Mouse (Mus musculus): Measurements from ENCODE around the gene Efcab12. TPM values are rescaled to one million over a fixed set of nuclear protein-coding genes. Genes with fewer than 3 reads are reported as not detected.
A peak's percentile ranks its signal among the peaks of the same experiment; 100 is the strongest.

The Efcab12 gene
- total and polyA plus RNA-seq, 3 experiments = 0.11 TPM; not detected in 2

DNA sequence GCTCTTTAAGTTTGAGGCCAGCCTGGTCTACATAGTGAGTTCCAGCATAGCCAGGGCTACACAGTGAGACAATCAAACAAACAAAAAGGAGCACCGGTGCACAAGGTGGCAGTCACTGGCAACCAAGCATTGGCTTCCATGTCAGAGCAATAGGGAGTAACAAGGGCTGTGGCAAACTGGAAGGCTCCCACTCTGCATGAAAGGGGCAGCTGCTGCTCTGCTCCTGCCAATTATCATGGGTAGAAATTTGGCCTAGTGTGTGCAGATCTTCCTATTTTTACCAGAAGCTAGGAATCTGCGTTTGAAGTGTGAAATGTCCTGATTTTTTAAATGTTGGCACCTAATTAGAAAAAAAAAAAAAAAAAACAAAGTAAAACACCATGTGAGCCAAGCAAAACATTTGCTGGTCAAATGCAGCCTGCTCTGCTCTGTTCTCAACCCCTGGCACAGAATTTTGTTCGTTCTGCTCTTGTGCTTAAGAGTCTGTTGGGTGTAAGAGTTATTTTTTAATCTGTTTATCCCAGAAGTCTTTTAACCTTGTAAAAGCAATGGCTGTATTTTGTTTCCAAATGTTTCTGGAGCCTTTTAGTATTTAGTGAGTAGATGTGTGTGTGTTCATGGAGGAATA is 17.6 kb upstream of the Efcab12 start:
- no peak for DNase-seq (ENCODE audit: low read depth, low spot score)
- Histone ChIP-seq H3K4me3 (ENCODE audit: control insufficient read depth in 1 of 2, insufficient read depth in 1 of 2, low read depth in 2 of 2, low read length in 2 of 2) (no peak overlapping the region), H3K9ac (ENCODE audit: control insufficient read depth, low read depth, low read length, poor library complexity, severe bottlenecking) (no peak overlapping the region), H3K4me1 (ENCODE audit: control insufficient read depth in 1 of 2, insufficient read depth in 2 of 2, low read length in 2 of 2) (peaks cover 0 to 6% of the 10 kb centered on the region in 2 experiments; a peak in 1 of 4 replicates), H3K27me3 (ENCODE audit: control insufficient read depth in 1 of 2, insufficient read depth in 2 of 2, low read length in 2 of 2) (no peaks in the 10 kb centered on the region), H3K36me3 (ENCODE audit: control insufficient read depth in 1 of 2, insufficient read depth in 2 of 2, low read length in 2 of 2) (peaks cover 0 to 12% of the 10 kb centered on the region in 2 experiments; a peak in 2 of 4 replicates), H3K9me3 (replicated peaks; ENCODE audit: insufficient read depth, low read length) (no peaks in the 10 kb centered on the region), H3K79me2 (ENCODE audit: control insufficient read depth, insufficient read depth, low read length, poor library complexity) (peaks cover 12% of the 10 kb centered on the region), H3K27ac (ENCODE audit: control insufficient read depth, low read depth, low read length) (no peak overlapping the region)
- no peak for TF ChIP-seq BHLHE40 (IDR thresholded peaks at IDR 0.05; ENCODE audit: borderline replicate concordance, low read depth, low read length)

DNA sequence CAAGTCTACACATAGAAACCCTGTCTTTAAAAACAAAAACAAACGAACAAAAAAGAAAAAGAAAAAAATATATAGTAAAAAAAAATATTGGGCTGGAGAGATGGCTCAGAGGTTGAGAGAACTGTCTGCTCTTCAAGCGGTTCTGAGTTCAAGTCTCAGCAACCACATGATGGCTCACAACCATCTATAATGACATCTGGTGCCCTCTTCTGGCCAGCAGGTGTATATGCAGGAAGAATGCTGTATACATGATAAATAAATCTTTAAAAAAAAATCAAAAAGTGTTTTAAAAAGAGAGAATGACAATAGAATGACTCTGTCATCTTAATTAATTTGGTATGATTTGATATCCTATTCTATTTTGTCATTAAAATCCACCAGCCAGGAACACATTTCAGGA is 16.2 kb upstream of the Efcab12 start:
- Histone ChIP-seq H3K4me3 (ENCODE audit: control insufficient read depth in 1 of 2, insufficient read depth in 1 of 2, low read depth in 2 of 2, low read length in 2 of 2) (no peak overlapping the region), H3K4me1 (ENCODE audit: control insufficient read depth in 1 of 2, insufficient read depth in 2 of 2, low read length in 2 of 2) (peaks cover 0 to 6% of the 10 kb centered on the region in 2 experiments; a peak in 1 of 4 replicates), H3K36me3 (ENCODE audit: control insufficient read depth in 1 of 2, insufficient read depth in 2 of 2, low read length in 2 of 2) (peaks cover 0 to 12% of the 10 kb centered on the region in 2 experiments; a peak in 2 of 4 replicates), H3K9ac (ENCODE audit: control insufficient read depth, low read depth, low read length, poor library complexity, severe bottlenecking) (no peak overlapping the region), H3K27me3 (ENCODE audit: control insufficient read depth in 1 of 2, insufficient read depth in 2 of 2, low read length in 2 of 2) (no peaks in the 10 kb centered on the region), H3K27ac (ENCODE audit: control insufficient read depth, low read depth, low read length) (no peak overlapping the region), H3K79me2 (ENCODE audit: control insufficient read depth, insufficient read depth, low read length, poor library complexity) (peaks cover 12% of the 10 kb centered on the region), H3K9me3 (replicated peaks; ENCODE audit: insufficient read depth, low read length) (no peaks in the 10 kb centered on the region)
- peak; percentile 69 for DNase-seq (ENCODE audit: low read depth, low spot score)
- TF ChIP-seq SIN3A (IDR thresholded peaks at IDR 0.05; ENCODE audit: low read length) = no peak
- TF ChIP-seq TBP (IDR thresholded peaks at IDR 0.05; ENCODE audit: low read depth, low read length) = no peak
- TF ChIP-seq CHD1 (IDR thresholded peaks at IDR 0.05; ENCODE audit: low read depth, low read length) = no peak
- no peak for TF ChIP-seq GABPA (IDR thresholded peaks at IDR 0.05; ENCODE audit: low read depth, low read length)
- no peak for TF ChIP-seq UBTF (IDR thresholded peaks at IDR 0.05; ENCODE audit: borderline replicate concordance, insufficient read depth, low read depth, low read length)
- TF ChIP-seq MAZ (IDR thresholded peaks at IDR 0.05; ENCODE audit: low read depth, low read length) = no peak
- no peak for TF ChIP-seq NRF1 (IDR thresholded peaks at IDR 0.05; ENCODE audit: insufficient read depth, low read depth, low read length, poor library complexity, severe bottlenecking)
- TF ChIP-seq TCF12 (IDR thresholded peaks at IDR 0.05; ENCODE audit: low read depth, low read length) = no peak
- TF ChIP-seq JUND (IDR thresholded peaks at IDR 0.05; ENCODE audit: low read depth, low read length) = no peak
- TF ChIP-seq MAX (IDR thresholded peaks at IDR 0.05; ENCODE audit: low read length) = no peak
- TF ChIP-seq USF1 (IDR thresholded peaks at IDR 0.05; ENCODE audit: low read depth, low read length) = peak; percentile 37; the same call in 1 of the 2 replicates
- no peak for TF ChIP-seq POLR2AphosphoS5 (IDR thresholded peaks at IDR 0.05; ENCODE audit: borderline replicate concordance, low read depth, low read length)
- no peak for TF ChIP-seq EP300 (IDR thresholded peaks at IDR 0.05; ENCODE audit: low read depth in 1 of 2, low read length in 2 of 2)
- TF ChIP-seq HCFC1 (IDR thresholded peaks at IDR 0.05; ENCODE audit: low read depth, low read length) = 0 out of 2 replicates have a peak, but pooled peaks have one; percentile 22
- TF ChIP-seq CTCF (IDR thresholded peaks at IDR 0.05 in 2 of 3, conservative IDR thresholded peaks at IDR 0.05 in 1 of 3; ENCODE audit: control insufficient read depth in 1 of 3, insufficient read depth in 1 of 3, low read depth in 2 of 3, low read length in 3 of 3, poor library complexity in 1 of 3, severe bottlenecking in 1 of 3) = peak; percentile 35 to 61 (median 48)
- TF ChIP-seq TAL1 (IDR thresholded peaks at IDR 0.05; ENCODE audit: low read length) = no peak
- TF ChIP-seq SMC3 (IDR thresholded peaks at IDR 0.05; ENCODE audit: low read depth, low read length) = peak; percentile 45
- TF ChIP-seq ZC3H11A (IDR thresholded peaks at IDR 0.05; ENCODE audit: low read depth, low read length) = 0 out of 2 replicates have a peak, but pooled peaks have one; percentile 21
- TF ChIP-seq NELFE (IDR thresholded peaks at IDR 0.05; ENCODE audit: low read depth, low read length) = no peak
- TF ChIP-seq MYC (IDR thresholded peaks at IDR 0.05; ENCODE audit: low read depth, low read length) = no peak
- TF ChIP-seq ELF1 (IDR thresholded peaks at IDR 0.05; ENCODE audit: low read depth, low read length) = no peak
- no peak for TF ChIP-seq KAT2A (conservative IDR thresholded peaks at IDR 0.05; ENCODE audit: low read depth, low read length)
- no peak for TF ChIP-seq ZMIZ1 (IDR thresholded peaks at IDR 0.05; ENCODE audit: low read depth, low read length)
- no peak for TF ChIP-seq MXI1 (IDR thresholded peaks at IDR 0.05; ENCODE audit: low read depth, low read length)
- TF ChIP-seq MYB (IDR thresholded peaks at IDR 0.05; ENCODE audit: low read depth, low read length) = no peak
- TF ChIP-seq POLR2AphosphoS2 (IDR thresholded peaks at IDR 0.05; ENCODE audit: low read length) = no peak
- TF ChIP-seq MAFK (IDR thresholded peaks at IDR 0.05; ENCODE audit: borderline replicate concordance, low read depth, low read length) = no peak
- no peak for TF ChIP-seq BHLHE40 (IDR thresholded peaks at IDR 0.05; ENCODE audit: borderline replicate concordance, low read depth, low read length)
- TF ChIP-seq CHD2 (IDR thresholded peaks at IDR 0.05; ENCODE audit: low read length) = no peak
- TF ChIP-seq ZKSCAN1 (IDR thresholded peaks at IDR 0.05; ENCODE audit: low read depth, low read length) = no peak
- no peak for TF ChIP-seq MEF2A (IDR thresholded peaks at IDR 0.05; ENCODE audit: extremely low read depth, insufficient replicate concordance, low read depth, low read length, poor library complexity, severe bottlenecking)

Data from MEL (cell line).